Mouse (Mus musculus): ENCODE measurements around the gene Sh3gl3. TPM values are rescaled to one million over a fixed set of nuclear protein-coding genes. Genes with fewer than 3 reads are reported as not detected.

Gene Sh3gl3
- polyA plus RNA-seq, 1 experiment from 2014 or later = 26.7 TPM

DNA sequence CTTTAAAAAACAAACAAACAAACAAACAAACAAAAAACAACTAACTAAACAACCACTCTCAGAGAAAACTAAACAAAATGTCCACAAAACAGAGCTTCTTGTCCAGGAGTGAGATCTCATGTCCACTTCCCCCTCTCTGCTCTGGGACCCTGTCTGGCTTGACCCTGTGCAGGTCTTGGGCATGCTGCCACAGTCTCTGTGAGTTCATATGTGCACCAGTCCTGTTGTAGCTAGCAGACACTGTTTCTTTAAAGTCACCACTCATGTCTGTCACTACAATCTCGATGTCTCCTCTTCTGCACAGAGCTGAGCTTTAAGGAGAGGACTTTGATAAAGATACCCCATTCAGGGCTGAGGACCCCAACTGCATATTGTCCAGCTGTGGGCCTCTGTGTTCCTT is 153.0 kb downstream of the Sh3gl3 start:
- Histone ChIP-seq H3K9me3 (replicated peaks) (no peaks in the 10 kb centered on the region), H3K4me2 (replicated peaks) (no peak overlapping the region), H3K36me3 (no peaks in the 10 kb centered on the region), H3K27ac (no peak overlapping the region), H3K4me1 (0 out of 2 replicates have a peak, but pooled peaks cover 2% of the 10 kb centered on the region), H3K9ac (no peak overlapping the region), H3K4me3 (no peak overlapping the region), H3K27me3 (no peaks in the 10 kb centered on the region; the same call in 1 of the 2 replicates)
- no peak for ATAC-seq (ENCODE audit: low FRiP score)
- WGBS = 67% methylated on average over 1 of the region's 1 CpGs

GRCm38 (mm10) chr7:82327201-82327600 is 153.6 kb downstream of the Sh3gl3 start:
- no peak overlapping the region for H3K4me2 ChIP-seq (replicated peaks)
- 64% methylated on average over 4 of the region's 4 CpGs for WGBS
- no peak overlapping the region for H3K27ac ChIP-seq
- no peaks in the 10 kb centered on the region for H3K9me3 ChIP-seq (replicated peaks)
- H3K36me3 ChIP-seq = no peaks in the 10 kb centered on the region
- no peak overlapping the region for H3K4me3 ChIP-seq
- ATAC-seq (ENCODE audit: low FRiP score) = no peak
- no peaks in the 10 kb centered on the region; the same call in 1 of the 2 replicates for H3K27me3 ChIP-seq
- H3K4me1 ChIP-seq = 0 out of 2 replicates have a peak, but pooled peaks cover 2% of the 10 kb centered on the region
- H3K9ac ChIP-seq = no peak overlapping the region

GRCm38 (mm10) chr7:82327881-82328280 is 154.2 kb downstream of the Sh3gl3 start:
- no peak for ATAC-seq (ENCODE audit: low FRiP score)
- Histone ChIP-seq H3K27ac (no peak overlapping the region), H3K27me3 (no peaks in the 10 kb centered on the region; the same call in 1 of the 2 replicates), H3K4me1 (0 out of 2 replicates have a peak, but pooled peaks cover 2% of the 10 kb centered on the region), H3K9me3 (replicated peaks) (no peaks in the 10 kb centered on the region), H3K4me3 (no peak overlapping the region), H3K9ac (no peak overlapping the region), H3K36me3 (no peaks in the 10 kb centered on the region), H3K4me2 (replicated peaks) (no peak overlapping the region)
- 72% methylated on average over 5 of the region's 5 CpGs for WGBS

GRCm38 (mm10) chr7:82329831-82330230 is 156.2 kb downstream of the Sh3gl3 start:
- WGBS = 66% methylated on average over 4 of the region's 4 CpGs
- Histone ChIP-seq H3K9me3 (replicated peaks) (no peaks in the 10 kb centered on the region), H3K27me3 (peaks cover 15% of the 10 kb centered on the region), H3K4me2 (replicated peaks) (no peak overlapping the region), H3K27ac (no peak overlapping the region), H3K4me1 (peaks cover 2% of the 10 kb centered on the region; the same call in 1 of the 2 replicates), H3K36me3 (no peaks in the 10 kb centered on the region), H3K9ac (no peak overlapping the region), H3K4me3 (no peak overlapping the region)
- ATAC-seq (ENCODE audit: low FRiP score) = no peak

DNA sequence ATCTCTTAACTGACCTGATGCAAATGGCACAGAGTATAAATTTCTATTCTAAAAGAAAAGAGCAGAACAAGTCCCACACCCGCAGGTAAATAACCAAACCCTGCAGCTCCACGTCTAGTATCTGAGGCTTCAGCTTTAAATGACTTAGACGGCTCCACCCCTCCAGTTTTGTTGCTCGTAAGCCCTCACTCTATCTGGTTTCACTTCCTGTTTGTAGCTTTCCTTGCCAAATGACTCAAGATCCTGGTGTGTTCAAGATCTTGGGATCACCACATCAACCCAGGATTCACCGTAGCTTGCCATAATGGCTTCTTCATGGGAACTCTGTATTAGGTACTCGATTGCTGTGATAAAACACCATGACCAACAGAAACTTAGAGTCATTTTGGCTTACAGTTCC is 157.2 kb downstream of the Sh3gl3 start:
- H3K4me2 ChIP-seq (replicated peaks) = no peak overlapping the region
- no peaks in the 10 kb centered on the region for H3K36me3 ChIP-seq
- H3K4me1 ChIP-seq = peaks cover 8% of the 10 kb centered on the region
- H3K27me3 ChIP-seq = peaks cover 25% of the 10 kb centered on the region
- no peak overlapping the region for H3K27ac ChIP-seq
- WGBS = 77% methylated on average over 6 of the region's 6 CpGs
- H3K9me3 ChIP-seq (replicated peaks) = no peaks in the 10 kb centered on the region
- ATAC-seq (ENCODE audit: low FRiP score) = no peak
- H3K4me3 ChIP-seq = no peak overlapping the region
- H3K9ac ChIP-seq = no peak overlapping the region

GRCm38 (mm10) chr7:82334000-82334399 is 160.4 kb downstream of the Sh3gl3 start:
- Histone ChIP-seq H3K9ac (no peak overlapping the region), H3K4me1 (peaks cover 11% of the 10 kb centered on the region), H3K9me3 (replicated peaks) (0 out of 2 replicates have a peak, but pooled peaks cover 3% of the 10 kb centered on the region), H3K4me2 (replicated peaks) (no peak overlapping the region), H3K27ac (no peak overlapping the region), H3K36me3 (no peaks in the 10 kb centered on the region), H3K4me3 (no peak overlapping the region), H3K27me3 (peaks cover 51% of the 10 kb centered on the region)
- WGBS = 71% methylated on average over 1 of the region's 1 CpGs
- ATAC-seq (ENCODE audit: low FRiP score) = no peak

DNA sequence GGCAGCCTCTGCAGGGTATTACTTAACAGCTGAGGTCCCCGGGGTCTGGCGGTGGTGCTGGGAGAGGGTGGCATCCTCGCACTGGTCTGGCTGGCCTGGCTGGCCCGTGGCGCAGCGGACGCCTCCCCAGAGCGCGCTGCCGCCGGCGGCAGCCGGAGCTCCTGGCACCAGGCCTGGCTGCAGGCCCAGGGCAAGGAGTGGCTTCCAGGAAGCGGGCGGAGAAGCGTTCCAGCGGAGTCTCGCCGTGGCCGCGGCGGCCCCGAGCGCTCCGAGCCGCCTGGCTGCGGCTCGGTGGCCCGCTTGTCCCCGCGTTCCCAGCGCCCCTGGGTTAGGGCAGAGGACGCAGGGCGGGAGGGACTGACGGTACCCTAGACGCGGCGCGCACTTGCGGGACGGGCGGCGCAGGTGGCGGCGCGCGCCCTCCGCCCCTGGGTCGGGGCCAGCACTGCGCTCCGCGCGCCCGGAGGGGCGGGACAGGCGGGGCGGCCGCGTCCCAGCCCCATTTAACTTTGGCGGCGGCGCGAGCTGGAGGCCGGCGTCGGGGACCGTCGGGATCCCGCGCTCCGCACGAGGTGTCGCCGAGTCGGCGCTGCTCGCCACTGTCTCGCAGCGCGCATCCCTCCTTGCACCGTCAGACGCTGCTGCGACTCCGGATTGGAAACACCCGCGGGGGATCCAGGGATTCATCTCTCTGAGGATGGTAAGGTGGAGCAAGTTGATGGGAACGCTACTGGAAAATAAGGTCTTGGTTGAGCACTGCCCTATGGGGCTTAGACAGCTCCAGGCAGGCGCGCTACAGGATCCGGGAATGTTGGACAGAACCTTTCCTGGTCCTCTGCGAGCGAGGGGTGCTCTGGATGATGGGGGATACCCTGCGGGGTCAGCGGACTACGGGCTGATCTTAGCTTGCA is 161.8 kb downstream of the Sh3gl3 start, which contains the start of gene Adamtsl3:
Adamtsl3 (plus strand) TSS at position 484 of the 911 bp plus-strand sequence.
- H3K27ac ChIP-seq = no peak within 1 kb of the TSS
- H3K4me2 ChIP-seq (replicated peaks) = peak within 1 kb of the TSS; percentile 90
- under 1% methylated on average over 87 of the region's 95 CpGs for WGBS
- H3K9me3 ChIP-seq (replicated peaks) = 0 out of 2 replicates have a peak, but pooled peaks cover 3% of the 10 kb centered on the region
- H3K4me1 ChIP-seq = peaks cover 11% of the 10 kb centered on the region
- H3K4me3 ChIP-seq = peak within 1 kb of the TSS; percentile 51
- H3K36me3 ChIP-seq = no peaks in the 10 kb centered on the region
- peaks cover 51% of the 10 kb centered on the region for H3K27me3 ChIP-seq
- peak within 1 kb of the TSS; percentile 54 for H3K9ac ChIP-seq
- ATAC-seq (ENCODE audit: low FRiP score) = peak; percentile 73

GRCm38 (mm10) chr7:82336132-82336531 is 162.5 kb downstream of the Sh3gl3 start:
- Histone ChIP-seq H3K4me2 (replicated peaks) (peak overlapping the region; percentile 90), H3K9me3 (replicated peaks) (0 out of 2 replicates have a peak, but pooled peaks cover 3% of the 10 kb centered on the region), H3K4me3 (peak overlapping the region; percentile 51), H3K27ac (no peak overlapping the region), H3K4me1 (peaks cover 11% of the 10 kb centered on the region), H3K36me3 (no peaks in the 10 kb centered on the region), H3K9ac (0 out of 2 replicates have a peak overlapping the region, but pooled peaks have one; percentile 33), H3K27me3 (peaks cover 51% of the 10 kb centered on the region)
- under 1% methylated on average over 34 of the region's 34 CpGs for WGBS
- no peak; the same call in 1 of the 2 replicates for ATAC-seq (ENCODE audit: low FRiP score)

DNA sequence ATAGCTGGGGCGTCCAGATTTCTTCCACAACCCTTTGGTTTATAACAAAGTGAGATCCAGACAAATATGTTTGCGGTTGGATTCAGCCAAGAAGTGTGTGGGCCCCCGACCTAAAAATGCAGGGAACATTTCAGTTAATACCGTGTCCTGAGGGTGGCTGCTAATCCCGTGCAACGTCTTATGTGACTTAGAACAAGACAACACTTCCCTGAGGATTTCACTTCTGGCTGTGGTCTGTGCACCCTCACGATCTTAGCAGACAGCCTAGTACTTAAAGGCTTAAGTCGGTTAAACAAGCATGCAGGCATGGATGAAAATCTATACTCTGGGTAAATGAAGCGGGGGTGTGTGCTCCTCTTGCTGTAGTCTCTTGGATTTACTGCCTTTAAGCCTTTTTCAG is 164.5 kb downstream of the Sh3gl3 start:
- Histone ChIP-seq H3K9me3 (replicated peaks) (0 out of 2 replicates have a peak, but pooled peaks cover 3% of the 10 kb centered on the region), H3K4me2 (replicated peaks) (no peak overlapping the region), H3K27ac (no peak overlapping the region), H3K4me1 (peaks cover 11% of the 10 kb centered on the region), H3K27me3 (peaks cover 51% of the 10 kb centered on the region), H3K4me3 (no peak overlapping the region), H3K9ac (no peak overlapping the region), H3K36me3 (no peaks in the 10 kb centered on the region)
- ATAC-seq (ENCODE audit: low FRiP score) = no peak
- WGBS = 88% methylated on average over 9 of the region's 9 CpGs

GRCm38 (mm10) chr7:82338532-82338931 is 164.9 kb downstream of the Sh3gl3 start:
- WGBS = 82% methylated on average over 4 of the region's 4 CpGs
- H3K27me3 ChIP-seq = peaks cover 48% of the 10 kb centered on the region

GRCm38 (mm10) chr7:82339214-82339613 is 165.6 kb downstream of the Sh3gl3 start:
- Histone ChIP-seq H3K4me2 (replicated peaks) (no peak overlapping the region), H3K36me3 (no peaks in the 10 kb centered on the region), H3K27me3 (peaks cover 42% of the 10 kb centered on the region), H3K9me3 (replicated peaks) (0 out of 2 replicates have a peak, but pooled peaks cover 3% of the 10 kb centered on the region), H3K9ac (no peak overlapping the region), H3K4me1 (peaks cover 11% of the 10 kb centered on the region), H3K4me3 (no peak overlapping the region), H3K27ac (no peak overlapping the region)
- WGBS = 54% methylated on average over 3 of the region's 3 CpGs
- ATAC-seq (ENCODE audit: low FRiP score) = no peak

More at GRCm38 (mm10) chr7:82338532-82338931, 164.9 kb downstream of the Sh3gl3 start:
- H3K4me3 ChIP-seq = no peak overlapping the region
- H3K9me3 ChIP-seq (replicated peaks) = 0 out of 2 replicates have a peak, but pooled peaks cover 3% of the 10 kb centered on the region
- H3K27ac ChIP-seq = no peak overlapping the region
- H3K36me3 ChIP-seq = no peaks in the 10 kb centered on the region
- no peak for ATAC-seq (ENCODE audit: low FRiP score)
- no peak overlapping the region for H3K4me2 ChIP-seq (replicated peaks)
- H3K9ac ChIP-seq = no peak overlapping the region
- peaks cover 11% of the 10 kb centered on the region for H3K4me1 ChIP-seq

DNA sequence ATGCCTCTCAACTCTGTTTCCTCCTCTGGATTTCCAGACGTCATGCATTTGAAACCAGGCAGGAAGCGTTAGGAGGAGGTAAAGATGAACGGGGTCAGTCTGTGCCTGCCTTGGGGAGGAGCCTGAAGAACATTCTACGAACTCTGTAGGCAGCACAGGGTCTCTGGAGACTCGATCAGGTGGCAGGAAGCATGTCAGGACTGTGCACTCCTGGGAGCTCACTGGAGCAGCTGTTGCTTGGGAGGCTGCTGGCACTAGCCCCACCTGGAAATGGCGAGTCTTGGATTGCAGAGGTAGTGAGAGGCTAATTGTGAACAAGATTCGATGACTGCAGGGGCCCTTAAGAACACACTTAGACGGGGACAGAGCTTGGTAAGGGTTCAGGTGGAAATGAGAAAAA is 167.8 kb downstream of the Sh3gl3 start:
- 48% methylated on average over 8 of the region's 8 CpGs for WGBS
- no peak for ATAC-seq (ENCODE audit: low FRiP score)

More for the DNA sequence above, 167.8 kb downstream of the Sh3gl3 start:
- Histone ChIP-seq H3K27ac (no peak overlapping the region), H3K4me3 (no peak overlapping the region), H3K9ac (no peak overlapping the region), H3K36me3 (no peaks in the 10 kb centered on the region), H3K9me3 (replicated peaks) (0 out of 2 replicates have a peak, but pooled peaks cover 3% of the 10 kb centered on the region), H3K27me3 (peaks cover 19% of the 10 kb centered on the region), H3K4me1 (no peaks in the 10 kb centered on the region), H3K4me2 (replicated peaks) (no peak overlapping the region)

Data from hindbrain, embryonic 12.5 days (tissue).